Mouse (Mus musculus) lung, postnatal 0 days (tissue): ENCODE data around the gene E2f4.

Source experiments
- CTCF ChIP-seq: IDR thresholded peaks from 2 replicates; pipeline ENCODE4 v1.5.1; 2016; ENCODE audit warnings: antibody characterized with exemption, mild to moderate bottlenecking
- EP300 ChIP-seq: IDR thresholded peaks from 2 replicates; pipeline ENCODE4 v1.6.1; 2016; ENCODE audit warnings: antibody characterized with exemption, mild to moderate bottlenecking, control low read depth

- TF ChIP-seq CTCF (no peak), EP300 (no peak)
Observed at GRCm38 (mm10) chr8:105292471-105292870, 5.0 kb upstream of the E2f4 start.
